Mouse (Mus musculus) T-cell, adult 2 months (primary cell): ENCODE measurements around the gene Snrnp40.

Experiments
- DNase-seq: peaks from one replicate; pipeline ENCODE4 v3.0.0; 2022; ENCODE audit warnings: low spot score

Gene Snrnp40

DNA sequence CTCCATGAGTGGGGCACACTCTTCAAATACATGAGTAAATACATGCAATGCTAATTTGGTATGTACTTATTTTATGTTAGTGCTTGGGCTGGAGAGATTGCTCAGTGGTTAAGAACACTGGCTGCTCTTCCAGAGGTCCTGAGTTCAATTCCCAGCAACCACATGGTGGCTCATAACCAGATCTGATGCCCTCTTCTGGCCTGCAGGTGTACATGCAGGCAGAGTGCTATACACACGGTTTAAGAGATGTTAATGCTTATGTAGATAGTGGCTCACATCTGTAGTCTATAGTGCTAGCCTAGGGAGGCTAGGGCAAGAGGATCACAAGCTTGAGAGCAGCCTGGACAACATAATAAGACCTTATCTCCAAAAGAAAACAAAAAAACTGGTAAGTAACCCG lies 20.5 kb downstream of the Snrnp40 start:
- DNase-seq = no peak

DNA sequence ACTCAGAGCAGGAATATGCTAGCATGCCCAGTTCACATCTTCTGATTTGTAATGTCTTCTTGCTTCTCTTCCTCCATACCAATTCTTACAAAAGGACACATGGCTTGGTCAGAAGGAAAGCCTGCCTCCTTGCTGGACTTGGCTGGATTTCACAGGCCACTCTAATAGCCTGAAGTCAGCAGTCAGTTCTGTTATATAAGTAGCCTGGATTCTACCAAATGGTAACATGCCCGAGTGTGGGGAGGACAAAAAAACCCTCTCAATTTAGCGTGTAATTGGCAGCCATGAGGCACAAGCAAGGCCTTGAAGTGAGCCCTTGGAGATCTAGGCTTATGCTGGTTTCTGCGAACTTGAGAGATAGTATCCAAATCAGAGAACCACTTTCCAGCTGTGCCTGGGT lies 27.3 kb downstream of the Snrnp40 start:
- no peak for DNase-seq

DNA sequence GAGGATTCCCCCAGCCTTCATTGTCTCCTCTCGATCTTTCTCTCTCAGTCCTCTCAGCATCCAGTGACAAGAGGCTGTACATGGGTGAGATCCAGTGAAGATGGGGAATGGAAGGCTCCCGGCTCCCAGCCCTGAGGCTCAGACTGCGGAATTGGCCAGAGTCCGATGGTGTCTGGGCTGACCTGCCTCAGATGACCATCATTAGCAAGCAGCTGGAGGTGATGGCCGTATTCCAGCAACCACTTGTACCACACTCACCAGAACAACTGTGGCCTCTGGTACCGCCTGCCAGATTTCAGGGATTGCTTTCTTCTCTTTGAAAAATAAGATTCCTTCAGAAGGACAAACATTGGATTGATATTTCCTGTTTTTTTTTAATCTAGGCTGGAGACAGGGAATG lies 29.6 kb downstream of the Snrnp40 start:
- DNase-seq = no peak

DNA sequence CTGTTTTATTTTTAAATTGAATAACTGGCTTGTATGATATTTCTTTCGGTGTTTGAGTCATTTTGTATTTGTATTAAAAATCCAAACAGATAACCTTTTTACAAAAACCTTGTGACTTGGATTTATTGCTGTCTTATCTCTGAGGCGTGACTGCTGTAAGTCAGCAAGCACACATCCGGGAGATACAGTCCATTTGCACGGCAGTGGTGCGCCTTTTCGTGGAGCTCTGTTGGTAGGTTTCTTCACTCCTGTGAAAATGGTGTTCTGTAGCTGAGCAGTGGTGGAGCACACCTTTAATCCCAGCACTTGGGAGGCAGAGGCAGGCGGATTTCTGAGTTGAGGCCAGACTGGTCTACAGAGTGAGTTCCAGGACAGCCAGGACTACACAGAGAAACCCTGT lies 30.0 kb downstream of the Snrnp40 start:
- DNase-seq = no peak

DNA sequence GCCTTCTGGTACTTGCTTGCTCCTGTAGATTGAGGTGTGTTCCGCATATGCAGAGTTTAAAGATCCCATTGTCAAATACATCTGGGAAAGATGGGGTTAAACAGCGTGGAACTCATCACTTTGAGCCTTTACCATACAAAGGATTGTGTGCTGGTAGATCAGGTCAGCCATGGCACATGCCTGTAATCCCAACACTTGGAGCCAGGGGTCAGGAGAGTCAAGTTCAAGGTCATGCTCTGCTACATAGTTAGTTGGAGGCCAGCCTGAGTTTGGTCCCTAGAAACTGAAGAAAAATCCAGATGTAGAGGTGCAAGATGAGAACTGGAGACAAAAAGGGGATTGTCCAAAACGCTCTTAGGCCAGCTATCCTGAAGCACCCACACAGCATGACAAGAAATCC lies 31.3 kb downstream of the Snrnp40 start:
- no peak for DNase-seq
